In genomic region chr16:4289507-4289906, GRCm38 (mm10) we compare ENCODE assay signal across 9 mouse cellular contexts.
DNase-seq lines count a peak whose midpoint lies in the region; ATAC-seq and TF ChIP-seq lines count a peak whose summit lies in the region.
"Had no signal": no experiment of that assay in that cellular context is flagged by ENCODE, and none has a peak within 500 bp of the region (broad histone marks: within the 10 kb centered on the region; RNA-seq: fewer than 3 reads in every experiment).

No protein-coding gene starts in this region.

- H3K9ac ChIP-seq in midbrain, embryonic 11.5 days (ENCODE audit: low read length): no peak overlapping the region
- H3K9ac ChIP-seq: hindbrain, embryonic 12.5 days had no signal

- H3K27ac ChIP-seq in layer of hippocampus, adult 2 months: no peak overlapping the region
- no peak overlapping the region for H3K27ac ChIP-seq in midbrain, embryonic 11.5 days (ENCODE audit: low read depth, low read length)
- H3K27ac ChIP-seq: hindbrain, embryonic 12.5 days had no signal

- peak; percentile 33 for DNase-seq in embryo, embryonic 10.5 days (ENCODE audit: low spot score)
- no peak for DNase-seq in embryo, embryonic 9.5 days (ENCODE audit: extremely low spot score)
- DNase-seq in layer of hippocampus, adult 2 months (ENCODE audit: low spot score in 2 of 2): no peak
- no peak for DNase-seq in layer of hippocampus, adult 9-11 months
- peak; percentile 18 for DNase-seq in Muller cell, postnatal 12 days (ENCODE audit: inconsistent ontology term)
- DNase-seq in midbrain, embryonic 11.5 days (ENCODE audit: low spot score, missing footprints): no peak
- DNase-seq in ovary, postnatal 36 days (ENCODE audit: low spot score): no peak

- H3K36me3 ChIP-seq in midbrain, embryonic 11.5 days (ENCODE audit: control insufficient read depth, insufficient read depth, low read length): no peaks in the 10 kb centered on the region

- H3K4me1 ChIP-seq in midbrain, embryonic 11.5 days (ENCODE audit: control insufficient read depth, insufficient read depth, low read length): no peaks in the 10 kb centered on the region
- H3K4me1 ChIP-seq: hindbrain, embryonic 12.5 days had no signal

- H3K9me3 ChIP-seq in midbrain, embryonic 11.5 days (ENCODE audit: control insufficient read depth, low read length): no peaks in the 10 kb centered on the region
- H3K9me3 ChIP-seq: hindbrain, embryonic 12.5 days had no signal

- H3K4me2 ChIP-seq in midbrain, embryonic 11.5 days: no peak overlapping the region
- H3K4me2 ChIP-seq: hindbrain, embryonic 12.5 days had no signal

- peak; percentile 85 for TF ChIP-seq CTCF in layer of hippocampus, adult 2 months (conservative IDR thresholded peaks at IDR 0.05)

- no peaks in the 10 kb centered on the region for H3K27me3 ChIP-seq in midbrain, embryonic 11.5 days (ENCODE audit: control insufficient read depth, insufficient read depth, low read length)
- H3K27me3 ChIP-seq: hindbrain, embryonic 12.5 days had no signal

- 0 out of 2 replicates have a peak, but pooled peaks have one; percentile 9 for ATAC-seq in megakaryocyte progenitor cell, adult 5-6 weeks (replicated peaks; ENCODE audit: poor library complexity)
- no peak for ATAC-seq in midbrain, embryonic 11.5 days (ENCODE audit: low FRiP score)

- no peak overlapping the region for H3K4me3 ChIP-seq in layer of hippocampus, adult 2 months
- no peak overlapping the region for H3K4me3 ChIP-seq in midbrain, embryonic 11.5 days (ENCODE audit: low read depth, low read length)
- H3K4me3 ChIP-seq: hindbrain, embryonic 12.5 days had no signal

Comparison
In these comparisons a context has a peak if more than half of its experiments do, and no peak if none do; other contexts are left out.
1. DNase-seq: peak in embryo, embryonic 10.5 days (single experiment) and Muller cell, postnatal 12 days (single experiment); none in embryo, embryonic 9.5 days (single experiment), layer of hippocampus, adult 2 months (0 of 2), layer of hippocampus, adult 9-11 months (single experiment), midbrain, embryonic 11.5 days (single experiment) and ovary, postnatal 36 days (single experiment).